Mouse (Mus musculus) left cerebral cortex, adult 8-10 months (tissue): ENCODE measurements around the gene Elavl4. TPM values are rescaled to one million over a fixed set of nuclear protein-coding genes. Genes with fewer than 3 reads are reported as not detected.

Experiments used
- DNase-seq, 2 experiments: peaks; one replicate each; pipeline ENCODE4 v3.0.0; 2022; ENCODE audit warnings: low spot score in 2 of 2
- total RNA-seq, 4 experiments: library from RNA; stranded (reverse); gene quantifications; 2 replicates each; pipeline ENCODE4 v1.2.4; 2022

Elavl4 gene
- total RNA-seq, 4 experiments from 2014 or later = 74.0 to 92.1 (median 86.7) TPM

DNA sequence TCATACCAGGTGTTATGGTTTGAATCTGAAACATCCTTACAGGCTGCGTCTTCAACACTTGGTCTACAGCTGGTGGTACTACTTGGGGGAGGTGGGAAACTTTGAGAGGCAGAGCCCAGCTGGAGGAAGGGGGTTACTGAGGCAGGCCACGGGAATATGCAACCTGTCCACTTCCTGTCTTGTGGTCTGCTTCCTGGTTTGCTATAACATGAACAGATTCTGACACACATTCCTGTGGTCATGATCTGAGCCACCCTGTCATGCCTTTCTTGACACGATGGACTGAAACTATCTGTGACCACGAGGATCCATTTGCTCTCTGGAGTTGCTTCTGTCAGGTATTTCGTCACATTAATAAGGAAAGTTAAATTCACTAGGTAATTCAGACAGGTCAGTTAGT is 179.7 kb downstream of the Elavl4 start:
- no peak for DNase-seq

DNA sequence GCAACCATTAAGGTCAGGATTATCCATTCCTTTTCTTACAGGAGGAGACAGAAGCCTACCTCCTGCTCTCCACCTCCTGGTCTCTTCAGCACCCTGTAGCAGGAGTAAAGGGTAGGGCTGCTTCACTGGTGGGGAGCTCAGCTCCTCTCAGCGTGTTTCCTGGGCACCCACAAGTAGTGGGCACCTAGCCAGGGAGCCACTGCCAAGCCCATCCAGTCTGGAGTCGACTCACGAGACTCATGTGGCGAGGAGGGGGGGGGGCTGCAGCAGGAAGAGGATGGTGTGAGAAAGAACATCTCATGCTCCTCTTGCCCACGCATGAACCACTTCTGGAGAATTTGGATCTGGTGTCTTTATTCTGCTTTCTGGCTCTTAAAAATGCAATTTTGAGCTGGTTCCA is 186.5 kb downstream of the Elavl4 start:
- peak; percentile 15 to 72 for DNase-seq

DNA sequence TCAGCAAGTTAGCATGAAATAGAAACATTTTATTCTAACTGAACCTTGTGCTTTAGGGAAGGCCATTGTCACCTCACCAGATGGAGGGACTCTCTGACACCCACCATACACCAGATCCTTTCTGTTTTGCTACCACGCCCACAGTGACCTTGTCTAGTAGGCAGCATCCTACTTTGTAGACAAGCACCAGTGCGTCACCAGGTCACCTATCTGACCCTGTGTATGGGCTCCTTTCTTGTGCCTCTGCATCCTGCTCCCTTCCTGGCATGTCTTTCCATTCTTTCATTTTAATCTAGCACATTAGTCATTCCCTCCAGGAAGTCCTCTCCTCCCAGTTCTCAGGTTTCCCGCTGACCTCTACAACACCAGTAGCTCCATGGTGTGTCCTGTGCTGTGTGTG is 190.1 kb downstream of the Elavl4 start:
- DNase-seq = no peak

DNA sequence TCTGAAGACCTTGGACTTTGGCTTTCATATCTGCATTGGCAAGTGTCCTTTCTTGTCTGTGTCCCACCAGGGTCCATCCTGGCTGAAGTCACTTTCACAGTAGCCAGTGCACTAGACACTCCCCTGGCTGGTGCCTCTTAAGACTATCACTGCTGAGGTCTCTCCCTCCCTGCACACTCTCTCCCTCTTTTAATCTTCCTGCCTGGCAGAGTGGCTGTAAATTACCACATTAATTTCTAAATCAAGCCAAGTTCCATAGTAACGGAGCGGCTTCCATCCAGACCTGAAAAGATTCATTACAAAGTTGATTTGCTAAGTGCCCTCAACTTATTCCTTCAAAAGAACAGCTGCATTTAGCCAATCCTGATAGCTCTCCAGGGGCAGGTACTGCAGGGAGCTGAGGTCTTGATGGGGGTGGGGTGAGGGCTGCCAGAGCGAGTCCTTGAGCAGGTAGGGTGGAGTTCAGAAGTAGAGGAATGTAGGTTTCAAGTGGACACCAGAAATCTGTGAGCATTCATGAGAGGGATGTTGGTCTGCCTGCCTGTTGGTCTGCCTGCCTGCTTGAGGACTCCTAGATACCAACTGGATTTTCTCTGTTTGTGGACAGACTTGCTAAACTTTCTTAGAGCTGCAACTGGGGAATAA is 194.1 kb downstream of the Elavl4 start:
- no peak for DNase-seq

DNA sequence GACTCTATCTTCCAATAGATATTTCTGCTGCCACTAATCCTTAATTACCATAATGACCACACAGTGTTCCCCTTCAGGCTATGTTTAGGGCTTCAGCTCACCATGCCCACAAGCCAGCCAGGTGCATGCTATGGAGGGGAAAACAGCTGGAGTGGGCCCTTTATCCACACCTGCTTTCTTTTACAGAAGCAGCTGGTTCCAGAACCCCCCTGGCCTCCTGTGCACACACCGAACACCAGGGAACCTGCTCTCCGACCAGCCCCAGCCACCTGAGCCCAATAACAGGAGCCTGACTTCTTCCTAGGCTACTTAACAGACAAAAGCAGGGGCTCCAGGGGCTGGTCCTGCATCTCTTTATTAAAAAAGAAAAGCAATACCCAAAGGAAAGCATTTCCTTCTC is 195.8 kb downstream of the Elavl4 start:
- DNase-seq = no peak

Other genes with a start within 250 kb of the Elavl4 start
- gene Agbl4, start 45.8 kb upstream of the Elavl4 start, total RNA-seq = 10 to 100 TPM; 21.6 to 24.3 (median 23.9) TPM